Mouse (Mus musculus): ENCODE measurements at regions not wholly inside any gene's neighbourhood (a gene's known extent, or its start where the extent isn't known, plus 50 kb on each side); places are given as distances from the start of the nearest gene placed in this dataset.

DNA sequence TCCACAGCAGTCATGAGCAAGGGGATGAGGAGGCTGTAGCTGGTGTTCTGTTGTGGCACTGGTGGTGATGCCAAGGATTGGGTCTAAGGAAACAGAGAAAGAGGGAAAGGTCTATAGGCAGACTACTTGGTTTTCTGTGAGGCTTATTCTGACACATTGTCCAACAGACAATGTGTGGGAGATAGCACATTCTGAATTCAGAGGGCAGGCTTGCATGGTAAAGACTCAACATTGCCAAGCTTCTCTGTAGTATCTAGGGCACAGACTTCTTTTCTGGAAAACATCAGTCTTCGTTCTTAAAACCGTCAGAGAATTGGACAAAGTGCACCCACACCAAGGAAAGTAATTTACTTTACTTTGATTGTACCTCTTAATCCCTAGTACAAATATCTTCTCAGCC is 218.7 kb upstream of the Tenm4 start:
- TF ChIP-seq POLR2A (IDR thresholded peaks at IDR 0.05; ENCODE audit: control insufficient read depth, low read depth, low read length): no peak
- no peak for TF ChIP-seq CTCF (IDR thresholded peaks at IDR 0.05; ENCODE audit: control insufficient read depth, insufficient read depth, insufficient replicate concordance, low read depth, low read length)

Data from testis, adult 2 months (tissue).